Mouse (Mus musculus): ENCODE data around the gene Slx4ip.

Gene Slx4ip

GRCm38 (mm10) chr2:136947937-136948336, 56.9 kb downstream of the Slx4ip start:
- no peak for DNase-seq

- no peak for DNase-seq
Measured at GRCm38 (mm10) chr2:136952238-136952637, 61.2 kb downstream of the Slx4ip start.

GRCm38 (mm10) chr2:136955726-136956571, 64.9 kb downstream of the Slx4ip start:
- no peak for DNase-seq

- DNase-seq: no peak
Measured at GRCm38 (mm10) chr2:136958697-136959096, 67.7 kb downstream of the Slx4ip start.

- DNase-seq: no peak
Measured at GRCm38 (mm10) chr2:136975774-136976173, 84.8 kb downstream of the Slx4ip start.

GRCm38 (mm10) chr2:136979056-136979772, 88.2 kb downstream of the Slx4ip start:
- no peak for DNase-seq

- no peak for DNase-seq
Measured at GRCm38 (mm10) chr2:136981062-136981879, 90.3 kb downstream of the Slx4ip start.

GRCm38 (mm10) chr2:136983959-136984358, 92.9 kb downstream of the Slx4ip start:
- DNase-seq: no peak

GRCm38 (mm10) chr2:136985998-136986730, 95.1 kb downstream of the Slx4ip start:
- DNase-seq: no peak

- DNase-seq: no peak
Measured at GRCm38 (mm10) chr2:136993116-136993515, 102.1 kb downstream of the Slx4ip start.

GRCm38 (mm10) chr2:136997104-136997503, 106.1 kb downstream of the Slx4ip start:
- no peak for DNase-seq

GRCm38 (mm10) chr2:137002031-137002430, 111.0 kb downstream of the Slx4ip start:
- DNase-seq: no peak

- DNase-seq: no peak
Measured at GRCm38 (mm10) chr2:137006656-137007055, 115.6 kb downstream of the Slx4ip start.

- DNase-seq: no peak
Measured at GRCm38 (mm10) chr2:137011980-137012379, 121.0 kb downstream of the Slx4ip start.

- DNase-seq: no peak
Measured at GRCm38 (mm10) chr2:137013151-137013550, 122.1 kb downstream of the Slx4ip start.

GRCm38 (mm10) chr2:137013811-137014350, 122.9 kb downstream of the Slx4ip start:
- DNase-seq: no peak

- no peak for DNase-seq
Measured at GRCm38 (mm10) chr2:137014423-137014822, 123.4 kb downstream of the Slx4ip start.

GRCm38 (mm10) chr2:137044122-137044521, 153.1 kb downstream of the Slx4ip start:
- DNase-seq: no peak

GRCm38 (mm10) chr2:137049367-137049766, 158.3 kb downstream of the Slx4ip start:
- DNase-seq: no peak

GRCm38 (mm10) chr2:137049906-137050305, 158.9 kb downstream of the Slx4ip start:
- no peak for DNase-seq

GRCm38 (mm10) chr2:137063829-137064228, 172.8 kb downstream of the Slx4ip start:
- DNase-seq: no peak

- no peak for DNase-seq
Measured at GRCm38 (mm10) chr2:137064513-137064912, 173.5 kb downstream of the Slx4ip start.

Measured in spleen, adult 18-20 months (tissue).